Mouse (Mus musculus) MEL (cell line): ENCODE measurements around the gene Bdnf.

Source experiments
- CHD2 ChIP-seq: IDR thresholded peaks from 2 replicates; pipeline ENCODE4 v1.6.1; 2011; ENCODE audit warnings: low read length, improper control_type of control experiment
- CTCF ChIP-seq, 3 experiments: IDR thresholded peaks in 2 of 3; conservative IDR thresholded peaks in 1 of 3; 2 replicates each; pipeline ENCODE4 v1.5.1; 2011 to 2012; ENCODE audit warnings: low read length in 3 of 3, low read depth in 2 of 3, mild to moderate bottlenecking in 2 of 3, improper control_type of control experiment in 1 of 3, inconsistent platforms in 1 of 3, mixed read lengths in 1 of 3, moderate library complexity in 1 of 3; ENCODE audit not compliant: control insufficient read depth in 1 of 3, insufficient read depth in 1 of 3, poor library complexity in 1 of 3, severe bottlenecking in 1 of 3
- MAX ChIP-seq: IDR thresholded peaks from 2 replicates; pipeline ENCODE4 v1.6.1; 2011; ENCODE audit warnings: low read length, improper control_type of control experiment
- MYB ChIP-seq: IDR thresholded peaks from 2 replicates; pipeline ENCODE4 v1.6.1; 2011; ENCODE audit warnings: mild to moderate bottlenecking, low read depth, low read length, improper control_type of control experiment
- POLR2A ChIP-seq, 2 experiments: IDR thresholded peaks; 2 replicates each; pipeline ENCODE4 v1.6.1; 2011 to 2012; ENCODE audit warnings: low read length in 2 of 2, mild to moderate bottlenecking in 2 of 2, control low read depth in 1 of 2, improper control_type of control experiment in 1 of 2, low read depth in 1 of 2, moderate library complexity in 1 of 2; ENCODE audit not compliant: control insufficient read depth in 1 of 2, insufficient read depth in 1 of 2, poor library complexity in 1 of 2
- POLR2AphosphoS2 ChIP-seq: IDR thresholded peaks from 2 replicates; pipeline ENCODE4 v1.6.1; 2011; ENCODE audit warnings: low read length, improper control_type of control experiment
- RCOR1 ChIP-seq: IDR thresholded peaks from 2 replicates; pipeline ENCODE4 v1.6.1; 2012; ENCODE audit warnings: low read depth, mild to moderate bottlenecking, inconsistent platforms, low read length, improper control_type of control experiment
- SIN3A ChIP-seq: IDR thresholded peaks from 2 replicates; pipeline ENCODE4 v1.6.1; 2012; ENCODE audit warnings: low read length, improper control_type of control experiment, inconsistent platforms
- TAL1 ChIP-seq: IDR thresholded peaks from 2 replicates; pipeline ENCODE4 v1.6.1; 2012; ENCODE audit warnings: mild to moderate bottlenecking, inconsistent platforms, low read length, moderate library complexity, mixed read lengths
- TCF12 ChIP-seq: IDR thresholded peaks from 2 replicates; pipeline ENCODE4 v1.6.1; 2014; ENCODE audit warnings: low read depth, mild to moderate bottlenecking, inconsistent platforms, low read length, improper control_type of control experiment, moderate library complexity
- USF2 ChIP-seq, 2 experiments: IDR thresholded peaks; 2 replicates each; pipeline ENCODE4 v1.6.1; 2011 to 2012; ENCODE audit warnings: improper control_type of control experiment in 2 of 2, low read length in 2 of 2, borderline replicate concordance in 1 of 2, inconsistent platforms in 1 of 2, low read depth in 1 of 2, mild to moderate bottlenecking in 1 of 2; ENCODE audit not compliant: insufficient read depth in 1 of 2
- ZC3H11A ChIP-seq: IDR thresholded peaks from 2 replicates; pipeline ENCODE4 v1.6.1; 2012; ENCODE audit warnings: low read depth, mild to moderate bottlenecking, inconsistent platforms, low read length, improper control_type of control experiment

DNA sequence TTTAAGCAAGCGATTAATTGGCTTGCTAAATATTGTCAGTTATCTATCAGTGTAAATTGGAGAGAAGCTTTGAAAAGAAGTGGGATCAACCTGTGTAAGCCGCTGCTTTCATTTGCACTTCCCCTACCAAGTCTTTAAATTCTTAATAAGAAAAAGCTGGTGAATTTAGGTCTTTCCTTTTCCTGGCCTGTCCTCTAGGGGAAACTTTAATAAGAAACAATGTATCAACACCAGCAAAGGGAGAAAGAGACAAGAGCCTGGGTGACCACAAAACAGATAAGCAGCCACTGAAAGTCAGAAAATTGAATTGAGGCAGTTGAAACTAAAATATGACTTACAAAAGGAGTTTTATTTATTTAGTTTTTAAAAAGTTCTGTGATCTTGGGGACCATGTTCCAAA lies 4.9 kb downstream of the Bdnf start:
- TF ChIP-seq TCF12 (no peak), ZC3H11A (no peak), CTCF (IDR thresholded peaks at IDR 0.05 in 2 of 3, conservative IDR thresholded peaks at IDR 0.05 in 1 of 3; ENCODE audit: control insufficient read depth in 1 of 3, insufficient read depth in 1 of 3, low read depth in 2 of 3, low read length in 3 of 3, poor library complexity in 1 of 3, severe bottlenecking in 1 of 3) (no peak), MAX (no peak), POLR2A (IDR thresholded peaks at IDR 0.05; ENCODE audit: control insufficient read depth in 1 of 2, insufficient read depth in 1 of 2, low read depth in 1 of 2, low read length in 2 of 2, poor library complexity in 1 of 2) (no peak), CHD2 (no peak), POLR2AphosphoS2 (no peak), USF2 (IDR thresholded peaks at IDR 0.05; ENCODE audit: borderline replicate concordance in 1 of 2, insufficient read depth in 1 of 2, low read depth in 1 of 2, low read length in 2 of 2) (no peak), TAL1 (no peak), SIN3A (no peak), RCOR1 (no peak), MYB (no peak)
